Mouse (Mus musculus) CH12.LX (cell line): ENCODE measurements around the gene Serp1. TPM values are rescaled to one million over a fixed set of nuclear protein-coding genes. Genes with fewer than 3 reads are reported as not detected.
A peak's percentile ranks its signal among the peaks of the same experiment; 100 is the strongest.

Experiments
- DNase-seq: peaks from one replicate; pipeline ENCODE4 v3.0.0-alpha.2; 2013; ENCODE audit errors: extremely low read depth
- H3K27ac ChIP-seq: 2 replicates; pipeline ENCODE4 v1.5.1; 2012; ENCODE audit warnings: low read depth, mild to moderate bottlenecking, control low read depth, moderate library complexity; ENCODE audit not compliant: insufficient read depth
- H3K27me3 ChIP-seq: replicated peaks from 2 replicates; pipeline ENCODE3; 2012; ENCODE audit warnings: inconsistent platforms
- H3K36me3 ChIP-seq, 2 experiments: replicated peaks in 1 of 2; 2 replicates each; pipeline versions ENCODE3 to v1.6.1; 2012; ENCODE audit warnings: inconsistent platforms in 1 of 2, low read length in 1 of 2, mild to moderate bottlenecking in 1 of 2, mixed read lengths in 1 of 2, moderate library complexity in 1 of 2; ENCODE audit not compliant: control insufficient read depth in 1 of 2, insufficient read depth in 1 of 2
- H3K4me1 ChIP-seq, 2 experiments: 2 replicates each; pipeline ENCODE4 v1.6.1; 2012; ENCODE audit warnings: inconsistent platforms in 1 of 2, moderate library complexity in 1 of 2; ENCODE audit not compliant: insufficient read depth in 2 of 2, control insufficient read depth in 1 of 2
- H3K4me2 ChIP-seq: 2 replicates; pipeline ENCODE4 v1.6.1; 2012; ENCODE audit warnings: low read depth, mild to moderate bottlenecking, control low read depth; ENCODE audit not compliant: poor library complexity, insufficient read depth, severe bottlenecking
- H3K4me3 ChIP-seq, 3 experiments: fragments of 150-350 bp in 1 of 3; sonication (generic) in 1 of 3; replicated peaks in 1 of 3; 2 replicates each; pipeline versions ENCODE3 to v1.5.1; 2011 to 2012; ENCODE audit warnings: low read depth in 2 of 3, low read length in 2 of 3, mild to moderate bottlenecking in 2 of 3, moderate library complexity in 2 of 3, control low read depth in 1 of 3, improper control_type of control experiment in 1 of 3, inconsistent platforms in 1 of 3, mixed read lengths in 1 of 3; ENCODE audit not compliant: poor library complexity in 1 of 3
- H3K79me2 ChIP-seq: replicated peaks from 2 replicates; pipeline ENCODE4 v1.6.1; 2012; ENCODE audit warnings: mild to moderate bottlenecking, moderate library complexity; ENCODE audit not compliant: control insufficient read depth, poor library complexity, insufficient read depth, severe bottlenecking; ENCODE audit errors: extremely low read depth
- H3K9ac ChIP-seq: 2 replicates; pipeline ENCODE4 v1.6.1; 2012; ENCODE audit warnings: low read depth, mild to moderate bottlenecking, control low read depth, moderate library complexity; ENCODE audit not compliant: insufficient read depth
- H3K9me3 ChIP-seq: replicated peaks from 2 replicates; pipeline ENCODE3; 2012; ENCODE audit warnings: low read length, inconsistent platforms, mixed read lengths
- CHD2 ChIP-seq: IDR thresholded peaks from 2 replicates; pipeline ENCODE4 v1.6.1; 2011; ENCODE audit warnings: low read length, improper control_type of control experiment
- CTCF ChIP-seq, 2 experiments: IDR thresholded peaks in 1 of 2; conservative IDR thresholded peaks in 1 of 2; 2 replicates each; pipeline ENCODE4 v1.5.1; 2011 to 2012; ENCODE audit warnings: low read depth in 2 of 2, low read length in 2 of 2, improper control_type of control experiment in 1 of 2, inconsistent platforms in 1 of 2, mild to moderate bottlenecking in 1 of 2, moderate library complexity in 1 of 2
- E2F4 ChIP-seq: IDR thresholded peaks from 2 replicates; pipeline ENCODE4 v1.6.1; 2011; ENCODE audit warnings: low read depth, low read length, improper control_type of control experiment; ENCODE audit not compliant: insufficient replicate concordance
- ETS1 ChIP-seq: conservative IDR thresholded peaks from 2 replicates; pipeline ENCODE4 v1.6.1; 2012; ENCODE audit warnings: low read depth, mild to moderate bottlenecking, inconsistent platforms, low read length, improper control_type of control experiment, moderate library complexity
- GABPA ChIP-seq: IDR thresholded peaks from 2 replicates; pipeline ENCODE4 v1.6.1; 2012; ENCODE audit warnings: low read depth, low read length, improper control_type of control experiment, inconsistent platforms; ENCODE audit not compliant: insufficient replicate concordance
- JUN ChIP-seq: IDR thresholded peaks from 2 replicates; pipeline ENCODE4 v1.6.1; 2011; ENCODE audit warnings: low read depth, mild to moderate bottlenecking, low read length, improper control_type of control experiment, moderate library complexity; ENCODE audit not compliant: insufficient read depth
- JUND ChIP-seq: conservative IDR thresholded peaks from 2 replicates; pipeline ENCODE4 v1.6.1; 2011; ENCODE audit warnings: low read depth, low read length, improper control_type of control experiment
- MXI1 ChIP-seq: IDR thresholded peaks from 2 replicates; pipeline ENCODE4 v1.6.1; 2011; ENCODE audit warnings: mild to moderate bottlenecking, low read depth, low read length, improper control_type of control experiment
- MYC ChIP-seq: IDR thresholded peaks from 2 replicates; pipeline ENCODE4 v1.6.1; 2011; ENCODE audit warnings: low read depth, mild to moderate bottlenecking, improper control_type of control experiment, low read length
- NELFE ChIP-seq: IDR thresholded peaks from 2 replicates; pipeline ENCODE4 v1.6.1; 2011; ENCODE audit warnings: low read depth, low read length, improper control_type of control experiment
- RAD21 ChIP-seq: IDR thresholded peaks from 2 replicates; pipeline ENCODE4 v1.6.1; 2011; ENCODE audit warnings: low read depth, mild to moderate bottlenecking, low read length, improper control_type of control experiment, moderate library complexity
- SIN3A ChIP-seq: IDR thresholded peaks from 2 replicates; pipeline ENCODE4 v1.6.1; 2012; ENCODE audit warnings: low read length, improper control_type of control experiment, inconsistent platforms
- SMC3 ChIP-seq: IDR thresholded peaks from 2 replicates; pipeline ENCODE4 v1.6.1; 2011; ENCODE audit warnings: low read depth, low read length, improper control_type of control experiment
- UBTF ChIP-seq: IDR thresholded peaks from 2 replicates; pipeline ENCODE4 v1.6.1; 2012; ENCODE audit warnings: low read depth, mild to moderate bottlenecking, inconsistent platforms, low read length, improper control_type of control experiment, moderate library complexity
- ZC3H11A ChIP-seq: IDR thresholded peaks from 2 replicates; pipeline ENCODE4 v1.6.1; 2012; ENCODE audit warnings: low read depth, mild to moderate bottlenecking, inconsistent platforms, low read length, improper control_type of control experiment
- dilution Hi-C: fragments of 300-500 bp; cut with MboI; formaldehyde crosslinking; loops from 2 replicates; pipeline ENCODE4 v1.14.3; 2020; ENCODE audit warnings: low sequenced_read_pairs; ENCODE audit not compliant: extremely low pct_unique_long_range_greater_than_20kb, extremely low pct_ligation_motif_present
- in situ Hi-C: fragments of 300-500 bp; cut with MboI; formaldehyde crosslinking; loops from 3 replicates; pipeline ENCODE4 v1.14.3; 2019; ENCODE audit warnings: low sequenced_read_pairs, low pct_ligation_motif_present, low pct_unique_long_range_greater_than_20kb, mixed read lengths
- polyA plus RNA-seq: library from polyadenylated mRNA; unstranded; fragments of >175 nt; gene quantifications from 2 replicates; pipeline ENCODE4 v1.2.1, GENCODE M21; 2012; ENCODE audit warnings: low read depth; ENCODE audit not compliant: insufficient read length
- total RNA-seq, 2 experiments: library from RNA; depleted of rRNA; stranded (reverse); fragments of 300-350 nt in 1 of 2; fragments of >200 nt in 1 of 2; gene quantifications; 2 replicates each; pipeline ENCODE4 v1.2.3; 2012 to 2014

Gene Serp1
- total and polyA plus RNA-seq, 3 experiments, result 219 to 470 (median 298) TPM

DNA sequence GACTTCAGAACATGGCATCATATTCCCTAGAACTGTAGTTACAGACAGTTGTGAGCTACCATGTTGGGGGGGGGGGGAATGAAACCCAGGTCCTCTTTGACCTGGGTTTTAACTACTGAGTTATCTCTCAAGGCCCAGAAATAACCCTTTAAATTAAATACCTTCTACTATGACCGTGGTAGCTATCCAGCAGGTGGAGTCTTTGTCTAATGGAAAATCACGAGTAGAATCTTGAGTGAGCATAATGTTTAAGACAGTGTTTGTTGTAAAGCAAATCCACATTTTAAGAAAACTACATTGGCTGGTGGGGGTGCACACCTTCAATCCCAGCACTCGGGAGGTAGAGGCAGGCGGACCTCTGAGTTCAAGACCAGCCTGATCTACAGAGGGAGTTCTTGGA lies 12.2 kb downstream of the Serp1 start:
- Histone ChIP-seq H3K36me3 (no peaks in the 10 kb centered on the region), H3K9me3 (no peaks in the 10 kb centered on the region), H3K4me1 (peaks cover 15 to 79% of the 10 kb centered on the region in 2 experiments), H3K9ac (no peak overlapping the region; the same call in 1 of the 2 replicates), H3K79me2 (peaks cover 2% of the 10 kb centered on the region), H3K4me3 (no peak overlapping the region), H3K27me3 (no peaks in the 10 kb centered on the region)
- no peak for DNase-seq
- in situ Hi-C loops, result loop anchor here (5.0 to 10.0 kb wide), 2 partner anchors 141 to 269 kb away; no protein-coding TSS in a partner anchor
- no peak for TF ChIP-seq UBTF
- peak; percentile 64 for TF ChIP-seq SMC3
- peak; percentile 75 for TF ChIP-seq RAD21
- TF ChIP-seq CTCF (conservative IDR thresholded peaks at IDR 0.05 in 1 of 2, IDR thresholded peaks at IDR 0.05 in 1 of 2; ENCODE audit: low read depth in 2 of 2, low read length in 2 of 2), result peak in 1 of 2 experiments; percentile 71; a peak in 2 of 4 replicates
- TF ChIP-seq, all 38 proteins: peak for 3
- Histone ChIP-seq H3K4me2 (peak overlapping the region; percentile 36), H3K27ac (peak overlapping the region; percentile 52; the same call in 1 of the 2 replicates)
- dilution Hi-C loops, result no loop called here

DNA sequence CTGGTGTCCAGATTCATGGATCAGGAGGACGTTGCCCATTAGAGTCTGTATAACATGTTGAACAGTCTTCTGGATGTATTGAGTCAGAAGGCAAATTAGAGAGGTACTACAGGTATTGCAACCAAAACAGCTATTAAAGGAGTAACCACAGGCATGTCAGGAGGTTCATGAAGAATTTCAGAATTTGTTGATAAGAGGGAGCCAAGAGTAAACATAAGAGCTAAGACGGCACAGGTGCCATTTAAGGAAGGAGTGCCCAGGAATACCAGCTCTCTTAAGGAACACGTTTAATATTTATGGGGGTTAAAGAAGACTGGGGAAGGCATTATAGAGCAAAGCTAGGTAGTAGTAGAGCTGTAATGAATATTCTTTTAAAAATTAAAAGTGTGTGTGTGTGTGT lies 13.0 kb downstream of the Serp1 start:
- in situ Hi-C loops (loop anchor here (5.0 to 10.0 kb wide), 2 partner anchors 142 to 270 kb away; no protein-coding TSS in a partner anchor), dilution Hi-C loops (no loop called here)
- H3K36me3 ChIP-seq, result no peaks in the 10 kb centered on the region
- H3K9ac ChIP-seq, result no peak overlapping the region
- H3K27ac ChIP-seq, result no peak overlapping the region
- no peaks in the 10 kb centered on the region for H3K9me3 ChIP-seq
- H3K4me3 ChIP-seq, result no peak overlapping the region
- peaks cover 15 to 79% of the 10 kb centered on the region in 2 experiments for H3K4me1 ChIP-seq
- peaks cover 2% of the 10 kb centered on the region; the same call in 1 of the 2 replicates for H3K79me2 ChIP-seq
- no peaks in the 10 kb centered on the region for H3K27me3 ChIP-seq
- TF ChIP-seq NELFE (no peak), JUND (no peak), CHD2 (no peak), ZC3H11A (no peak), GABPA (no peak), SIN3A (no peak), E2F4 (no peak), JUN (no peak), MXI1 (no peak), SMC3 (no peak), RAD21 (no peak), MYC (no peak), ETS1 (no peak), CTCF (conservative IDR thresholded peaks at IDR 0.05 in 1 of 2, IDR thresholded peaks at IDR 0.05 in 1 of 2; ENCODE audit: low read depth in 2 of 2, low read length in 2 of 2) (no peak)
- DNase-seq, result no peak
- no peak overlapping the region for H3K4me2 ChIP-seq
